Mouse (Mus musculus) frontal cortex, adult (tissue): ENCODE measurements around the gene Gon4l.
"Not testable (repeated sequence)": the region's sequence is repeated elsewhere in the genome, so short reads cannot be mapped to it uniquely, and the experiment has no call there.

Source experiments
- ATAC-seq: cut with Nextera tagmentation; 2 replicates; pipeline ENCODE4 v1.9.2; 2017; ENCODE audit warnings: mild to moderate bottlenecking, moderate library complexity, mixed read lengths; ENCODE audit not compliant: low TSS enrichment

The Gon4l gene

GRCm38 (mm10) chr3:88834951-88835491 lies at the start of gene Gon4l:
TSS of gene Gon4l (plus strand) at chr3:88835231.
- peak; percentile 64 for ATAC-seq

GRCm38 (mm10) chr3:88786323-88786722 lies 48.7 kb upstream of the Gon4l start:
- ATAC-seq = peak; percentile 92

GRCm38 (mm10) chr3:88786805-88787204 lies 48.2 kb upstream of the Gon4l start:
- peak; percentile 78 for ATAC-seq

GRCm38 (mm10) chr3:88788033-88788432 lies 47.0 kb upstream of the Gon4l start:
- not testable (repeated sequence) for ATAC-seq

- ATAC-seq = not testable (repeated sequence)
Observed at GRCm38 (mm10) chr3:88797507-88797906, 37.5 kb upstream of the Gon4l start.

- ATAC-seq = peak; percentile 62
Observed at GRCm38 (mm10) chr3:88803910-88804540, 31.0 kb upstream of the Gon4l start.

- ATAC-seq = no peak
Observed at GRCm38 (mm10) chr3:88825710-88826109, 9.3 kb upstream of the Gon4l start.

- ATAC-seq = no peak
Observed at GRCm38 (mm10) chr3:88827231-88827630, 7.8 kb upstream of the Gon4l start.

GRCm38 (mm10) chr3:88831177-88832121 lies 3.6 kb upstream of the Gon4l start:
- ATAC-seq = peak; percentile 26

- ATAC-seq = peak; percentile 79
Observed at GRCm38 (mm10) chr3:88832388-88832787, 2.6 kb upstream of the Gon4l start.

- ATAC-seq = no peak
Observed at GRCm38 (mm10) chr3:88849172-88849571, 14.1 kb downstream of the Gon4l start.

- no peak for ATAC-seq
Observed at GRCm38 (mm10) chr3:88855837-88856236, 20.8 kb downstream of the Gon4l start.

- ATAC-seq = no peak
Observed at GRCm38 (mm10) chr3:88862129-88862528, 27.1 kb downstream of the Gon4l start.

GRCm38 (mm10) chr3:88866735-88867134 lies 31.7 kb downstream of the Gon4l start:
- ATAC-seq = peak; percentile 97

GRCm38 (mm10) chr3:88867177-88867576 lies 32.1 kb downstream of the Gon4l start:
- peak; percentile 78 for ATAC-seq

- ATAC-seq = not testable (repeated sequence)
Observed at GRCm38 (mm10) chr3:88868449-88868848, 33.4 kb downstream of the Gon4l start.

GRCm38 (mm10) chr3:88882536-88882935 lies 47.5 kb downstream of the Gon4l start:
- ATAC-seq = not testable (repeated sequence)

GRCm38 (mm10) chr3:88893011-88893410 lies 58.0 kb downstream of the Gon4l start:
- not testable (repeated sequence) for ATAC-seq

GRCm38 (mm10) chr3:88904803-88905202 lies 69.8 kb downstream of the Gon4l start:
- no peak for ATAC-seq

- ATAC-seq = peak; percentile 55; the same call in 1 of the 2 replicates
Observed at GRCm38 (mm10) chr3:88905209-88905608, 70.2 kb downstream of the Gon4l start.

GRCm38 (mm10) chr3:88905741-88906140 lies 70.7 kb downstream of the Gon4l start:
- ATAC-seq = no peak

- peak; percentile 53 for ATAC-seq
Observed at GRCm38 (mm10) chr3:88906393-88907159, 71.5 kb downstream of the Gon4l start.
